Mouse (Mus musculus) myocyte (in vitro differentiated cells): ENCODE measurements at regions not wholly inside any gene's neighbourhood (a gene's known extent, or its start where the extent isn't known, plus 50 kb on each side); places are given as distances from the start of the nearest gene placed in this dataset.
"Not testable (repeated sequence)": the region's sequence is repeated elsewhere in the genome, so short reads cannot be mapped to it uniquely, and the experiment has no call there.

Source experiments
- CEBPB ChIP-seq: IDR thresholded peaks from 2 replicates; pipeline ENCODE4 v1.6.1; 2011; ENCODE audit warnings: mild to moderate bottlenecking, moderate library complexity; ENCODE audit not compliant: poor library complexity, insufficient read depth, severe bottlenecking
- E2F4 ChIP-seq: IDR thresholded peaks from one replicate; pipeline ENCODE4 v1.6.1; 2011; ENCODE audit warnings: mild to moderate bottlenecking, control low read depth, moderate library complexity; ENCODE audit not compliant: insufficient read depth
- MAX ChIP-seq: IDR thresholded peaks from one replicate; pipeline ENCODE4 v1.6.1; 2011; ENCODE audit warnings: low read depth, mild to moderate bottlenecking, control low read depth
- MYOG ChIP-seq, 3 experiments: IDR thresholded peaks; one replicate each; pipeline ENCODE4 v1.6.1; 2011; ENCODE audit warnings: control low read depth in 2 of 3, low read depth in 2 of 3, mild to moderate bottlenecking in 2 of 3; ENCODE audit not compliant: insufficient read length in 2 of 3, control insufficient read depth in 1 of 3, insufficient read depth in 1 of 3
- POLR2A ChIP-seq: IDR thresholded peaks from one replicate; pipeline ENCODE4 v1.6.1; 2011; ENCODE audit warnings: low read depth, mild to moderate bottlenecking, control low read depth, moderate library complexity; ENCODE audit not compliant: insufficient read length
- REST ChIP-seq: IDR thresholded peaks from one replicate; pipeline ENCODE4 v1.6.1; 2011; ENCODE audit warnings: mild to moderate bottlenecking, control low read depth, moderate library complexity; ENCODE audit not compliant: insufficient read depth, insufficient read length
- USF1 ChIP-seq: IDR thresholded peaks from one replicate; pipeline ENCODE4 v1.6.1; 2011; ENCODE audit warnings: low read depth, mild to moderate bottlenecking, control low read depth, moderate library complexity

- not testable (repeated sequence) for TF ChIP-seq CEBPB; USF1; MAX; MYOG (IDR thresholded peaks at IDR 0.05; ENCODE audit: control insufficient read depth in 1 of 3, insufficient read depth in 1 of 3, insufficient read length in 2 of 3, low read depth in 2 of 3); POLR2A; E2F4; REST
These were observed 57.7 kb upstream of the Ezh2 start for GRCm38 (mm10) chr6:47652880-47653279.
